Mouse (Mus musculus): ENCODE measurements around the gene Anxa2. TPM values are rescaled to one million over a fixed set of nuclear protein-coding genes. Genes with fewer than 3 reads are reported as not detected.

Anxa2 gene
- 544 and 629 TPM in 2 replicates for polyA plus RNA-seq (2015; fragmentation: Nextera tagmentation; extraction: Ambion mirVana)

GRCm38 (mm10) chr9:69453066-69453900, at the start of gene Anxa2:
TSS of gene Anxa2 (plus strand) at chr9:69453620.
- Histone ChIP-seq H3K4me2 (peak within 1 kb of the TSS; percentile 70), H3K27me3 (no peaks in the 10 kb centered on the region), H3K4me1 (replicated peaks) (peaks cover 49% of the 10 kb centered on the region), H3K27ac (peak within 1 kb of the TSS; percentile 97), H3K9ac (peak within 1 kb of the TSS; percentile 94), H3K4me3 (peak within 1 kb of the TSS; percentile 91), H3K9me3 (replicated peaks) (no peaks in the 10 kb centered on the region), H3K36me3 (no peaks in the 10 kb centered on the region)
- peak; percentile 92 for ATAC-seq (replicated peaks; ENCODE audit: insufficient number of reproducible peaks, insufficient read depth, low FRiP score, low read depth)
- WGBS: 9% methylated on average over 37 of the region's 37 CpGs

GRCm38 (mm10) chr9:69404671-69405070, 48.7 kb upstream of the Anxa2 start:
- ATAC-seq (replicated peaks; ENCODE audit: insufficient number of reproducible peaks, insufficient read depth, low FRiP score, low read depth): no peak
- Histone ChIP-seq H3K9me3 (replicated peaks) (no peaks in the 10 kb centered on the region), H3K27me3 (no peaks in the 10 kb centered on the region), H3K4me3 (no peak overlapping the region), H3K4me1 (replicated peaks) (no peaks in the 10 kb centered on the region), H3K4me2 (no peak overlapping the region), H3K27ac (no peak overlapping the region), H3K9ac (no peak overlapping the region), H3K36me3 (peaks cover 7% of the 10 kb centered on the region)
- 73% methylated on average over 6 of the region's 6 CpGs for WGBS

GRCm38 (mm10) chr9:69419476-69419875, 33.9 kb upstream of the Anxa2 start:
- Histone ChIP-seq H3K4me2 (no peak overlapping the region), H3K4me3 (no peak overlapping the region), H3K27ac (no peak overlapping the region), H3K4me1 (replicated peaks) (no peaks in the 10 kb centered on the region), H3K27me3 (no peaks in the 10 kb centered on the region), H3K9me3 (replicated peaks) (no peaks in the 10 kb centered on the region), H3K36me3 (peaks cover 37% of the 10 kb centered on the region), H3K9ac (no peak overlapping the region)
- ATAC-seq (replicated peaks; ENCODE audit: insufficient number of reproducible peaks, insufficient read depth, low FRiP score, low read depth): no peak
- WGBS: 97% methylated on average over 1 of the region's 1 CpGs

GRCm38 (mm10) chr9:69430531-69430930, 22.9 kb upstream of the Anxa2 start:
- H3K27ac ChIP-seq: no peak overlapping the region
- H3K36me3 ChIP-seq: peaks cover 48% of the 10 kb centered on the region
- H3K4me2 ChIP-seq: no peak overlapping the region
- H3K9me3 ChIP-seq (replicated peaks): no peaks in the 10 kb centered on the region
- H3K27me3 ChIP-seq: no peaks in the 10 kb centered on the region
- H3K9ac ChIP-seq: no peak overlapping the region
- H3K4me1 ChIP-seq (replicated peaks): 0 out of 2 replicates have a peak, but pooled peaks cover 2% of the 10 kb centered on the region
- H3K4me3 ChIP-seq: no peak overlapping the region
- 80% methylated on average over 3 of the region's 3 CpGs for WGBS
- no peak for ATAC-seq (replicated peaks; ENCODE audit: insufficient number of reproducible peaks, insufficient read depth, low FRiP score, low read depth)

- H3K4me3 ChIP-seq: no peak overlapping the region
- 45% methylated on average over 6 of the region's 6 CpGs for WGBS
- H3K9ac ChIP-seq: no peak overlapping the region
- no peaks in the 10 kb centered on the region for H3K9me3 ChIP-seq (replicated peaks)
- no peak overlapping the region for H3K4me2 ChIP-seq
- ATAC-seq (replicated peaks; ENCODE audit: insufficient number of reproducible peaks, insufficient read depth, low FRiP score, low read depth): no peak
- H3K4me1 ChIP-seq (replicated peaks): 0 out of 2 replicates have a peak, but pooled peaks cover 2% of the 10 kb centered on the region
- no peaks in the 10 kb centered on the region for H3K27me3 ChIP-seq
- H3K36me3 ChIP-seq: peaks cover 36% of the 10 kb centered on the region
- peak overlapping the region; percentile 31; the same call in 1 of the 2 replicates for H3K27ac ChIP-seq
These were observed 21.4 kb upstream of the Anxa2 start for GRCm38 (mm10) chr9:69431863-69432555.

GRCm38 (mm10) chr9:69435194-69435593, 18.2 kb upstream of the Anxa2 start:
- no peak overlapping the region for H3K4me3 ChIP-seq
- H3K4me2 ChIP-seq: no peak overlapping the region
- WGBS: 70% methylated on average over 10 of the region's 10 CpGs

GRCm38 (mm10) chr9:69435662-69436061, 17.8 kb upstream of the Anxa2 start:
- Histone ChIP-seq H3K9ac (no peak overlapping the region), H3K27ac (no peak overlapping the region), H3K36me3 (peaks cover 12% of the 10 kb centered on the region), H3K9me3 (replicated peaks) (no peaks in the 10 kb centered on the region), H3K4me1 (replicated peaks) (peaks cover 7% of the 10 kb centered on the region), H3K27me3 (no peaks in the 10 kb centered on the region), H3K4me3 (no peak overlapping the region), H3K4me2 (no peak overlapping the region)
- no peak for ATAC-seq (replicated peaks; ENCODE audit: insufficient number of reproducible peaks, insufficient read depth, low FRiP score, low read depth)

More at GRCm38 (mm10) chr9:69435194-69435593, 18.2 kb upstream of the Anxa2 start:
- peaks cover 15% of the 10 kb centered on the region for H3K36me3 ChIP-seq
- no peak overlapping the region for H3K27ac ChIP-seq
- H3K9ac ChIP-seq: no peak overlapping the region
- no peaks in the 10 kb centered on the region for H3K9me3 ChIP-seq (replicated peaks)
- no peak for ATAC-seq (replicated peaks; ENCODE audit: insufficient number of reproducible peaks, insufficient read depth, low FRiP score, low read depth)
- H3K27me3 ChIP-seq: no peaks in the 10 kb centered on the region
- peaks cover 7% of the 10 kb centered on the region for H3K4me1 ChIP-seq (replicated peaks)

GRCm38 (mm10) chr9:69439805-69440357, 13.5 kb upstream of the Anxa2 start:
- no peaks in the 10 kb centered on the region for H3K9me3 ChIP-seq (replicated peaks)
- ATAC-seq (replicated peaks; ENCODE audit: insufficient number of reproducible peaks, insufficient read depth, low FRiP score, low read depth): 0 out of 2 replicates have a peak, but pooled peaks have one; percentile 27
- H3K4me2 ChIP-seq: no peak overlapping the region
- WGBS: 27% methylated on average over 7 of the region's 7 CpGs
- H3K4me1 ChIP-seq (replicated peaks): peaks cover 11% of the 10 kb centered on the region
- no peaks in the 10 kb centered on the region for H3K36me3 ChIP-seq
- no peak overlapping the region for H3K9ac ChIP-seq
- no peaks in the 10 kb centered on the region for H3K27me3 ChIP-seq
- H3K27ac ChIP-seq: peak overlapping the region; percentile 7; the same call in 1 of the 2 replicates
- no peak overlapping the region for H3K4me3 ChIP-seq

GRCm38 (mm10) chr9:69442471-69443038, 10.9 kb upstream of the Anxa2 start:
- no peaks in the 10 kb centered on the region for H3K27me3 ChIP-seq
- H3K27ac ChIP-seq: peak overlapping the region; percentile 47
- no peak overlapping the region for H3K4me2 ChIP-seq
- no peaks in the 10 kb centered on the region for H3K9me3 ChIP-seq (replicated peaks)
- no peak overlapping the region for H3K9ac ChIP-seq
- H3K36me3 ChIP-seq: no peaks in the 10 kb centered on the region
- no peak overlapping the region for H3K4me3 ChIP-seq
- peaks cover 11% of the 10 kb centered on the region for H3K4me1 ChIP-seq (replicated peaks)
- WGBS: 54% methylated on average over 6 of the region's 6 CpGs
- ATAC-seq (replicated peaks; ENCODE audit: insufficient number of reproducible peaks, insufficient read depth, low FRiP score, low read depth): no peak

GRCm38 (mm10) chr9:69443203-69443602, 10.2 kb upstream of the Anxa2 start:
- no peak overlapping the region for H3K4me3 ChIP-seq
- no peaks in the 10 kb centered on the region for H3K9me3 ChIP-seq (replicated peaks)
- H3K4me2 ChIP-seq: no peak overlapping the region
- H3K36me3 ChIP-seq: no peaks in the 10 kb centered on the region
- H3K9ac ChIP-seq: no peak overlapping the region
- WGBS: 31% methylated on average over 3 of the region's 3 CpGs
- ATAC-seq (replicated peaks; ENCODE audit: insufficient number of reproducible peaks, insufficient read depth, low FRiP score, low read depth): no peak
- peaks cover 11% of the 10 kb centered on the region for H3K4me1 ChIP-seq (replicated peaks)
- H3K27me3 ChIP-seq: no peaks in the 10 kb centered on the region
- H3K27ac ChIP-seq: 0 out of 2 replicates have a peak overlapping the region, but pooled peaks have one; percentile 47

- H3K4me1 ChIP-seq (replicated peaks): peaks cover 13% of the 10 kb centered on the region
- no peak overlapping the region for H3K4me3 ChIP-seq
- no peaks in the 10 kb centered on the region for H3K9me3 ChIP-seq (replicated peaks)
- H3K4me2 ChIP-seq: no peak overlapping the region
- ATAC-seq (replicated peaks; ENCODE audit: insufficient number of reproducible peaks, insufficient read depth, low FRiP score, low read depth): no peak
- no peak overlapping the region for H3K9ac ChIP-seq
- no peaks in the 10 kb centered on the region for H3K36me3 ChIP-seq
- 57% methylated on average over 3 of the region's 3 CpGs for WGBS
- no peak overlapping the region for H3K27ac ChIP-seq
- H3K27me3 ChIP-seq: no peaks in the 10 kb centered on the region
These were observed 4.6 kb upstream of the Anxa2 start for GRCm38 (mm10) chr9:69448801-69449200.
